Mouse (Mus musculus) left cerebral cortex, postnatal 4 days (tissue): ENCODE results near the gene Vmn2r60. TPM values are rescaled to one million over a fixed set of nuclear protein-coding genes. Genes with fewer than 3 reads are reported as not detected.
"Not testable (repeated sequence)": the region's sequence is repeated elsewhere in the genome, so short reads cannot be mapped to it uniquely, and the experiment has no call there.

Experiments used
- DNase-seq: peaks from one replicate; pipeline ENCODE4 v3.0.0-alpha.2; 2022
- intact Hi-C: fragments of 180-260 bp; cut with DNase I; formaldehyde crosslinking; loops from one replicate; pipeline ENCODE4 v1.15.1; 2025
- total RNA-seq, 2 experiments: library from RNA; stranded (reverse); gene quantifications; 2 replicates each; pipeline ENCODE4 v1.2.3; 2021

Vmn2r60 gene
- total RNA-seq: under 1 TPM; 0.06 to 0.12 TPM

DNA sequence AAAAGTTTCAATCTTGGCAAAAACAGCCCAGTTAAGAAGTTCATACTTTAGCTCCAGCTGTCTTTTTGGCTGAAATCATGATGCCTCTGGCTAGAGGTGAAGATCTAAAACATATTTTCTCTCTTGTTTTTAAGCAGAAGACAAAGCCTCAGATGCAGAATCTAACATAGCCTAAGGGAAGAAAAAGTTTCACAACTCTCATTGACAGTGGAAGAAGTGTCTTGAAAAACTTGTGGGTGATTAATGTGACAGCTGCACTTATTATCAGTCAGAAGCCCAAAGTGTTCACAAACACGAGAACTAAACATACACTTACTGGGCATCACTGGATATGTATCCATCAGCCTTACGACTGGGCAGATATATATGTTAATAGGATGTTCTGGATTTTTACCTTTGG is at the start of gene Vmn2r60:
Gene Vmn2r60, plus strand, starts transcription at position 301 of the 400 bp plus-strand sequence.
- intact Hi-C loops: no loop called here
- DNase-seq: no peak

DNA sequence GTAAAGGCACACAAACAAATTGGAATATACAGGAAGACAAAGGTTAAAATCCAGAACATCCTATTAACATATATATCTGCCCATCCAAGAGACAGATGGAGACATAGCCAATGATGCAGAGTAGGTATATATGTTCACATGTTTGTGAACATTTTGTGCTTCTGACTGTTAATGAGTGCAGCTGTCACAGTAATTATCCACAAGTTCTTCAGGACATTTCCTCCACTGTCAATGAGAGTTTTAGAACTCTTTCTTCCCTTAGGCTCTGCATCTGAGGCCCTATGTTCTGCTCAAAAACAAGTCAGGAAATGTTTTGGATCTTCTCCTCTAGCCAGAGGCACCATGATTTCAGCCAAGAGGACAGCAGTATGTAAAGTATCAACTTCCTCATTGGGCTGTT is 48.6 kb upstream of the Vmn2r60 start, which contains the start of gene Vmn2r59:
Gene Vmn2r59, minus strand, starts transcription at position 101 of the 400 bp plus-strand sequence.
- intact Hi-C loops: no loop called here
- no peak for DNase-seq

DNA sequence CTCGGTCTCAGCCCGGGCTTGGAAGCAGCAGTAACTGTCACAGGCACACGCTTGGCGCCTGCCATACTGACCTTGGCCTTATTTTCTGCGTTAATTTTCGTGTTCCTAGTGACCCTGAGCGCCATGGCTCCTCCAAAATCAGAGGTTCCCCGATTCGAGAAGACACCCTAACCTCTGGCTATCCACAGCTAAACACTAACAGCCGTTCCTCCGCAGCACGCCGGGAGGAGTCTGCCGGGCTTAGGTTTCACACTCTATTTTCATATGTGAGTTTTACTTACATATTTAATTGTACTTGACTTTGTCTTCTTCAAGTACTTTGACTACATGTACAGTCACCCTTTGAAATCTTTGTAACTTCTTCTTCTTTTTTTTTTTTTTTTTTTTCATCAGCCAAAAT is 509 bp upstream of the Vmn2r60 start:
- intact Hi-C loops: not testable (repeated sequence)

More for the DNA sequence above, 509 bp upstream of the Vmn2r60 start:
- DNase-seq: not testable (repeated sequence)

Other genes with a start within 250 kb of the Vmn2r60 start
- not detected for gene Vmn2r58, start 235.1 kb upstream of the Vmn2r60 start, total RNA-seq
- gene Vmn2r59, start 48.7 kb upstream of the Vmn2r60 start, total RNA-seq: not detected
- not detected for gene Vmn2r61, start 152.3 kb downstream of the Vmn2r60 start, total RNA-seq